Mouse (Mus musculus): ENCODE measurements around the gene Akap12. TPM values are rescaled to one million over a fixed set of nuclear protein-coding genes. Genes with fewer than 3 reads are reported as not detected.

Akap12 gene
- polyA plus RNA-seq, 1 experiment from 2014 or later, result 67.9 TPM

DNA sequence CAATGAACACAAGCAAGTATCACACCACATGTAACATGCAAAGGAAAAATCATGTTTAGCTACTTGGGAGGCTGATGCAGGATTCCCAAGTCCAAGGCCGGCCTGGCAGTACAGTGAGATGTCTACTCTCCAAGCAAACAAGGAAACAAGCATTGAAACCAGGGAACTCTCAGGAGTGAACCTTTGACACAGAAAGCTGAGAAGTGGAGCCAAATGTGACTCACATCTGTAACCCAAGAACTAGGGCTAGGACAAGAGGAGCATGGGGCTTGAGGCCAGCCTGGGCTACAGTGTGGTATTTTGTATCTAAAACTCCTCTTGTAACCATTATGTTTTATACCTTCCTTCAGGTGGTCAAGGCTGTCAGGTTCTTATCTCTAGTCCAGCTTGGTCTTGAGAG is 141.0 kb downstream of the Akap12 start:
- no peaks in the 10 kb centered on the region for H3K27me3 ChIP-seq (replicated peaks; ENCODE audit: control insufficient read depth, insufficient read depth, low read length)
- H3K4me1 ChIP-seq (ENCODE audit: control insufficient read depth, insufficient read depth, low read length), result no peaks in the 10 kb centered on the region
- no peak overlapping the region for H3K9ac ChIP-seq (ENCODE audit: low read depth, low read length)
- H3K36me3 ChIP-seq (ENCODE audit: control insufficient read depth, insufficient read depth, low read length), result peaks cover 69% of the 10 kb centered on the region
- no peak overlapping the region for H3K4me3 ChIP-seq (ENCODE audit: low read depth, low read length)
- DNase-seq (ENCODE audit: low spot score) (no peak), ATAC-seq (ENCODE audit: low read depth) (no peak)
- H3K4me2 ChIP-seq (ENCODE audit: low read depth, low read length), result no peak overlapping the region
- no peaks in the 10 kb centered on the region for H3K9me3 ChIP-seq (ENCODE audit: control insufficient read depth, low read length)
- no peak overlapping the region for H3K27ac ChIP-seq (replicated peaks; ENCODE audit: low read depth, low read length)
- WGBS, result 100% methylated on average over 1 of the region's 1 CpGs

Other genes with a start within 250 kb of the Akap12 start
- gene Zbtb2, start 121.7 kb downstream of the Akap12 start, polyA plus RNA-seq (2014; fragmentation: Nextera tagmentation; extraction: Ambion mirVana), result 13.7 and 14.4 TPM in 2 replicates
- gene Rmnd1, start 166.0 kb downstream of the Akap12 start, polyA plus RNA-seq (2014; fragmentation: Nextera tagmentation; extraction: Ambion mirVana), result 46.8 and 53.2 TPM in 2 replicates
- gene Armt1, start 166.1 kb downstream of the Akap12 start, polyA plus RNA-seq (2014; fragmentation: Nextera tagmentation; extraction: Ambion mirVana), result 15.6 and 16.2 TPM in 2 replicates
- gene Ccdc170, start 216.1 kb downstream of the Akap12 start, polyA plus RNA-seq (2014; fragmentation: Nextera tagmentation; extraction: Ambion mirVana), result 0.21 and 0.43 TPM in 2 replicates

All from embryonic facial prominence, embryonic 14.5 days (tissue).